In genomic region chr9:44881941-44882435, GRCm38 (mm10) we compare ENCODE assay signal across 8 mouse cellular contexts. TPM values are rescaled to one million over a fixed set of nuclear protein-coding genes. Genes with fewer than 3 reads are reported as not detected.
DNase-seq lines count a peak whose midpoint lies in the region; ATAC-seq lines count a peak whose summit lies in the region.

No protein-coding gene starts in this region.

- under 1% methylated on average over 29 of the region's 29 CpGs for WGBS in embryonic facial prominence, embryonic 10.5 days
- under 1% methylated on average over 29 of the region's 29 CpGs for WGBS in limb, embryonic 10.5 days
- under 1% methylated on average over 28 of the region's 29 CpGs for WGBS in midbrain, embryonic 11.5 days

- peaks cover 42% of the 10 kb centered on the region for H3K4me1 ChIP-seq in embryonic facial prominence, embryonic 10.5 days
- H3K4me1 ChIP-seq in limb, embryonic 10.5 days: peaks cover 43% of the 10 kb centered on the region
- peaks cover 22% of the 10 kb centered on the region for H3K4me1 ChIP-seq in midbrain, embryonic 11.5 days (ENCODE audit: control insufficient read depth, insufficient read depth, low read length)

- H3K9me3 ChIP-seq in embryonic facial prominence, embryonic 10.5 days: no peaks in the 10 kb centered on the region
- H3K9me3 ChIP-seq in limb, embryonic 10.5 days (replicated peaks): no peaks in the 10 kb centered on the region
- no peaks in the 10 kb centered on the region for H3K9me3 ChIP-seq in midbrain, embryonic 11.5 days (ENCODE audit: control insufficient read depth, low read length)

- DNase-seq in urinary bladder, adult 18-20 months (ENCODE audit: low spot score in 2 of 2): peak; percentile 43 to 59
- no peak for DNase-seq in urinary bladder, postnatal 10 days (ENCODE audit: low spot score)
- DNase-seq in embryonic facial prominence, embryonic 10.5 days (ENCODE audit: low spot score): peak; percentile 92
- DNase-seq in heart, adult 11 months: peak; percentile 98
- DNase-seq in kidney, adult 11 months: peak; percentile 73
- peak; percentile 87 for DNase-seq in limb, embryonic 10.5 days (ENCODE audit: low spot score)
- peak; percentile 98 for DNase-seq in midbrain, embryonic 11.5 days (ENCODE audit: low spot score, missing footprints)
- DNase-seq in spleen, adult 18-20 months: peak; percentile 64 to 68

- peak overlapping the region; percentile 93 for H3K4me2 ChIP-seq in midbrain, embryonic 11.5 days

- peak; percentile 77 for ATAC-seq in midbrain, embryonic 11.5 days (ENCODE audit: low FRiP score)

- H3K9ac ChIP-seq in midbrain, embryonic 11.5 days (ENCODE audit: low read length): peak overlapping the region; percentile 92

- peak overlapping the region; percentile 82 for H3K4me3 ChIP-seq in embryonic facial prominence, embryonic 10.5 days
- H3K4me3 ChIP-seq in limb, embryonic 10.5 days: peak overlapping the region; percentile 98
- peak overlapping the region; percentile 99 for H3K4me3 ChIP-seq in midbrain, embryonic 11.5 days (ENCODE audit: low read depth, low read length)

- H3K36me3 ChIP-seq in embryonic facial prominence, embryonic 10.5 days (replicated peaks): peaks cover 13% of the 10 kb centered on the region
- H3K36me3 ChIP-seq in limb, embryonic 10.5 days: peaks cover 12% of the 10 kb centered on the region
- H3K36me3 ChIP-seq in midbrain, embryonic 11.5 days (ENCODE audit: control insufficient read depth, insufficient read depth, low read length): no peaks in the 10 kb centered on the region

- peak overlapping the region; percentile 97 for H3K27ac ChIP-seq in embryonic facial prominence, embryonic 10.5 days (replicated peaks)
- peak overlapping the region; percentile 98 for H3K27ac ChIP-seq in limb, embryonic 10.5 days
- peak overlapping the region; percentile 99 for H3K27ac ChIP-seq in midbrain, embryonic 11.5 days (ENCODE audit: low read depth, low read length)

- H3K27me3 ChIP-seq in embryonic facial prominence, embryonic 10.5 days (replicated peaks; ENCODE audit: low read depth, poor library complexity, severe bottlenecking): no peaks in the 10 kb centered on the region
- H3K27me3 ChIP-seq in limb, embryonic 10.5 days (ENCODE audit: low read depth, poor library complexity, severe bottlenecking): no peaks in the 10 kb centered on the region
- no peaks in the 10 kb centered on the region for H3K27me3 ChIP-seq in midbrain, embryonic 11.5 days (ENCODE audit: control insufficient read depth, insufficient read depth, low read length)

RNA-seq across cellular contexts. Expression of gene Kmt2a, which starts 0.9 kb away (rescaled TPM):
- 14.1 and 14.9 TPM in 2 replicates for polyA plus RNA-seq in embryonic facial prominence, embryonic 10.5 days (2016; fragmentation: Nextera tagmentation; extraction: Ambion mirVana)
- 13.7 and 14.1 TPM in 2 replicates for polyA plus RNA-seq in limb, embryonic 10.5 days (2016; fragmentation: Nextera tagmentation; extraction: Ambion mirVana)
- 14.0 and 19.4 TPM in 2 replicates for polyA plus RNA-seq in midbrain, embryonic 11.5 days (2014; fragmentation: Nextera tagmentation; extraction: Ambion mirVana)

RNA-seq across cellular contexts. Expression of gene Atp5l, which starts 38.6 kb away (rescaled TPM):
- 499 and 516 TPM in 2 replicates for polyA plus RNA-seq in embryonic facial prominence, embryonic 10.5 days (2016; fragmentation: Nextera tagmentation; extraction: Ambion mirVana)
- 550 and 555 TPM in 2 replicates for polyA plus RNA-seq in limb, embryonic 10.5 days (2016; fragmentation: Nextera tagmentation; extraction: Ambion mirVana)
- polyA plus RNA-seq in midbrain, embryonic 11.5 days (2014; fragmentation: Nextera tagmentation; extraction: Ambion mirVana): 574 and 619 TPM in 2 replicates
